Mouse (Mus musculus) cerebellum, adult 2 months (tissue): ENCODE data around the gene Snapc3.

Experiments used
- CTCF ChIP-seq: fragments of 200-500 bp; IDR thresholded peaks from 2 replicates; pipeline ENCODE4 v1.5.1; 2011; ENCODE audit warnings: low read depth, mild to moderate bottlenecking, control low read depth, low read length, moderate library complexity, borderline replicate concordance; ENCODE audit not compliant: insufficient read depth
- POLR2A ChIP-seq: fragments of 200-500 bp; IDR thresholded peaks from 2 replicates; pipeline ENCODE4 v1.6.1; 2011; ENCODE audit warnings: low read length, control low read depth, borderline replicate concordance; ENCODE audit not compliant: insufficient read depth

DNA sequence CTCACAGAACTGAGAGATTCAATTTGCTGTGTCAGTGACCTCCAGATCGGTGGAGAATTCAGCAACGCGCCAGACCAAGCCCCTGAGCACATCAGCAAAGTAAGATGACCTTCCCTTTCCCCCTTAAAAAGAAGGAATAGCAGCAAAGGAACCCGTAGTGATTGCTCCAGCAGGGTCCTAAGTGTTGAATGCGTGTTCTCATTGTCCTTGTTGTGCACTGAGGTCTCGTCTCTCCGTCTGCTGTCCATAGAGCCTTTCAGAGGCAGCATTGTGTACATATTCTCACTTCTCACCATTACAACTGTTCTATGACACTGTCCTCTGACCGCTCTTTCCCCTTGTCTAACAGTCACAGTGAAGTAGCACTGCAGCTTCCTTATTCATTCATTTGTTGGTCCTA, 18.9 kb downstream of the Snapc3 start:
- no peak for TF ChIP-seq CTCF
- no peak for TF ChIP-seq POLR2A
